9 mouse cellular contexts compared by ENCODE assay signal in the genomic region with DNA sequence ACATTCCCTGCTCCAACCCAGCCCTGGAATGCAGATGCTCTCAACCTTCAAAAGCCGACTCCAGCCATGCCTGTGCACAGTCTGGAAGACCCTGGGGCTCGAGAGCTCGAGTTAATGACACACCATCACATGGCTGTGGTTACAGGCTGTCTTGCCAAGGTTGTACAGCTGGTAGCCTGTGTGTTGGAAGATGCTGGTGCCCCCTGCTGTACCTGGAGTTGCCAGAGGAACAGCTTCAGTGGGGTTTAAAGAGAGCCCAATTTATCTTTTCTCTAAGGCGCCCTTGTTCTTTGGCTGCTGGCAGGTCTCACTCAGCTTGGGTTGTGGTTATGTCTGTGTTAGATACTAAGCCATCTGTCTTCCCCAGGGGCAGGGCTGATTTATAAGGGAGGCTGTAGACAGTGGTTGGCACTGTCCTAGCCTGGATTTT.
DNase-seq lines count a peak whose midpoint lies in the region; ATAC-seq and TF ChIP-seq lines count a peak whose summit lies in the region.
"Had no signal": no experiment of that assay in that cellular context is flagged by ENCODE, and none has a peak within 500 bp of the region (broad histone marks: within the 10 kb centered on the region; RNA-seq: fewer than 3 reads in every experiment).

No protein-coding gene starts in this region.

- no peaks in the 10 kb centered on the region for H3K36me3 ChIP-seq in forebrain, postnatal 0 days (ENCODE audit: insufficient read depth)
- H3K36me3 ChIP-seq: liver, embryonic 15.5 days had no signal

- no peak overlapping the region for H3K4me2 ChIP-seq in forebrain, postnatal 0 days (ENCODE audit: low read depth)
- H3K4me2 ChIP-seq: liver, embryonic 15.5 days had no signal

- H3K27me3 ChIP-seq in forebrain, postnatal 0 days (ENCODE audit: insufficient read depth, low read length): no peaks in the 10 kb centered on the region
- H3K27me3 ChIP-seq: liver, embryonic 15.5 days had no signal

- WGBS in forebrain, postnatal 0 days: 30% methylated on average over 4 of the region's 4 CpGs

- no peak overlapping the region for H3K9ac ChIP-seq in forebrain, postnatal 0 days
- H3K9ac ChIP-seq: liver, embryonic 15.5 days had no signal

- peak; percentile 90 for ATAC-seq in forebrain, postnatal 0 days
- ATAC-seq in megakaryocyte, adult 5-6 weeks (ENCODE audit: poor library complexity, severe bottlenecking): no peak

- no peak overlapping the region for H3K4me3 ChIP-seq in forebrain, postnatal 0 days (ENCODE audit: low read depth, low read length)
- H3K4me3 ChIP-seq: liver, embryonic 15.5 days had no signal

- H3K9me3 ChIP-seq in forebrain, postnatal 0 days (ENCODE audit: low read length): no peaks in the 10 kb centered on the region
- H3K9me3 ChIP-seq: liver, embryonic 15.5 days had no signal

- peak; percentile 34; the same call in 1 of the 2 replicates for TF ChIP-seq CTCF in forebrain, postnatal 0 days (IDR thresholded peaks at IDR 0.05; ENCODE audit: low read depth)

- peaks cover 14% of the 10 kb centered on the region for H3K4me1 ChIP-seq in forebrain, postnatal 0 days (ENCODE audit: insufficient read depth)
- H3K4me1 ChIP-seq: liver, embryonic 15.5 days had no signal

- no peak overlapping the region for H3K27ac ChIP-seq in forebrain, postnatal 0 days (ENCODE audit: low read depth, low read length)
- H3K27ac ChIP-seq: liver, embryonic 15.5 days had no signal

- peak; percentile 97 for DNase-seq in 3T3-L1 (ENCODE audit: low read depth, low spot score)
- peak; percentile 95 for DNase-seq in Muller cell, postnatal 12 days (ENCODE audit: inconsistent ontology term)
- no peak for DNase-seq in forebrain, postnatal 0 days
- DNase-seq in layer of hippocampus, postnatal 10 days (ENCODE audit: low spot score in 2 of 2): peak; percentile 63 to 65
- DNase-seq in right cerebral cortex, adult 18-20 months: peak; percentile 40
- DNase-seq in urinary bladder, adult 18-20 months (ENCODE audit: low spot score in 2 of 2): no peak
- DNase-seq in liver: no peak

Comparison
In these comparisons a context has a peak if more than half of its experiments do, and no peak if none do; other contexts are left out.
1. DNase-seq: peak in 3T3-L1 (single experiment), Muller cell, postnatal 12 days (single experiment), layer of hippocampus, postnatal 10 days (2 of 2) and right cerebral cortex, adult 18-20 months (single experiment); none in forebrain, postnatal 0 days (single experiment), urinary bladder, adult 18-20 months (0 of 2) and liver (single experiment).